Mouse (Mus musculus): ENCODE data around the gene Nsg2. TPM values are rescaled to one million over a fixed set of nuclear protein-coding genes. Genes with fewer than 3 reads are reported as not detected.
A peak's percentile ranks its signal among the peaks of the same experiment; 100 is the strongest.

Nsg2 gene
- polyA plus RNA-seq, 1 experiment from 2014 or later = 39.2 TPM

DNA sequence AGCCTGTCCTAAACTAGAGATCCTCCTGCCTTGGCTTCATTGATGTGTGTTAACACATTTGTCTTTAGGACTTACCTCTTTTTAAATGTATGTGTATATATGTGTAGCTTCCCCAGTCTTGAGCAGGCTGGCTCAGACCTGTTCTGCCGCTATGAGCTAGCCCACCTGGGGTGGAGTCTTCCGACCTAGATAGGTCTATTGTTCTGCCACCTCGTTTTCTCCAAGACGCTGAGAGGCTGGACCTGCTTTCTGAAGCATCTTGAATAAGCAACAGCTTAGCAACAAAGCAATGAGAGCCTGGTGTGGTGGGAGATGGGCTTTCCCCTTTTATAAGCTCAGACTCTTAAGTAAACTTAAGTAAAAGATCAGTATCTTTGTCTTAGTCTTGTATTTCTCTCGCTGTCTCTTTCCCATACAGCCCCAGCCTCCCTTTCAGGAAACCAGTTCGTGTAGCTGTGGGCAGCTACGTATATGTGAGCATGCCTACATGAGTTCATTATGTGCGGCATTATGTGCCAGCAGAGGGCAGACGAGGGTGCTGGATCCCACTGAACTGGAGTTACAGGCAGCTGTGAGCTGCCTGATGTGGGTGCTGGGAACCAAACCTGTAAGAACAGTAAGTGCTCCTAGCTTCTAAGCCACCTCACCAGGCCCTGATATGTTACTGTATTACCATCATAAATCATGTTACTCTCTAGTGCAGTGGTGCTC is 104.3 kb downstream of the Nsg2 start:
- no peak overlapping the region for H3K4me3 ChIP-seq (ENCODE audit: low read depth, low read length)
- H3K27me3 ChIP-seq (ENCODE audit: control insufficient read depth, insufficient read depth, low read length) = no peaks in the 10 kb centered on the region
- no peak for ATAC-seq (ENCODE audit: insufficient read depth, low FRiP score, low TSS enrichment)
- no peaks in the 10 kb centered on the region for H3K9me3 ChIP-seq (ENCODE audit: control insufficient read depth, low read length)
- no peaks in the 10 kb centered on the region for H3K36me3 ChIP-seq (ENCODE audit: control insufficient read depth, insufficient read depth, low read length)
- no peak overlapping the region for H3K9ac ChIP-seq (ENCODE audit: low read length)
- peaks cover 5% of the 10 kb centered on the region for H3K4me1 ChIP-seq (ENCODE audit: control insufficient read depth, insufficient read depth, low read length)
- H3K4me2 ChIP-seq (ENCODE audit: low read depth) = no peak overlapping the region
- no peak for DNase-seq (ENCODE audit: low spot score)
- H3K27ac ChIP-seq (ENCODE audit: low read depth, low read length) = no peak overlapping the region
- 65% methylated on average over 9 of the region's 9 CpGs for WGBS

DNA sequence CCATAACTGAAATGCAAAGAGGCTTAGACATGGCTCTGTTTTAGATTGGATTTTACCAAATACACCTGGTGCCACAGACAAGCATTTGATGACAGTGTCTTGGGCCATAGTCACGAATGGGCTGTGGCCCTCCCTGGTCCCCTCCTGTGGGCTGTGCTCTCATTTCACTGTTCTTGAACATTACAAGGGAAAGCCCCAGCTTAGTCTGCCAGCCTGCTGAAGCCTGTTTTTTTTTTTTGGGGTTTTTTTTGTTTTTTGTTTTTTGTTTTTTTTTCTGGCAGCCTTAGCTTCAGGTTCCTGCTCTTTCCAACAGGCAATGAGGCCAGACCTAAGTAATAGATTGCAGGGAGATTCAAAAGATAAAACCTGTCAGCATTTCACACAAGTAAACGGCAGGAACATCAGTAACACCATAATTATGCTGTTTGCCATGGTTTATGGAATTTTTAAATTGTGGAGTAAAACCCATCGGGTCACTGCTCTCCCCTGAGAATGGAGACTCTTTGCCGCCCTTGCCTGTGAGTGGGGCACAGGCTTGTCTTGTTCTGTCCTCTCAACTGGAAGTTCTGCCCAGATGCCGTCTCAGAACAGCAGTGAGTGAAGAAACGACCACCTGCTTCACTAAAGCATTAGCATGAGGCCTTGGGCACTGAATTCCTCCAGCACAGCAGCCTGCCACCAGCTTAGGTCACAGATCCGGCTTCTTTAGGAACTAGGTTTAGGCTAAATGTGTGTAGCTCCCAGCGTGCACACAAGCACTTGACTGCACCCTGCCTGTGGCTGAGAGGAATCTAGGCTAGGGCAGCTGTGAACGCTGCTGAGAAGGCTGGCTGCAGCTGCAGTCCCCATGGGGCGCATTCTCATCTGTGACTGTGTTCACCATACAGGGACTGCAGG is 105.7 kb downstream of the Nsg2 start:
- peaks cover 2% of the 10 kb centered on the region for H3K4me1 ChIP-seq (ENCODE audit: control insufficient read depth, insufficient read depth, low read length)
- peak; percentile 53; the same call in 1 of the 2 replicates for ATAC-seq (ENCODE audit: insufficient read depth, low FRiP score, low TSS enrichment)
- DNase-seq (ENCODE audit: low spot score) = peak; percentile 53
- H3K4me3 ChIP-seq (ENCODE audit: low read depth, low read length) = no peak overlapping the region
- no peaks in the 10 kb centered on the region for H3K9me3 ChIP-seq (ENCODE audit: control insufficient read depth, low read length)
- H3K4me2 ChIP-seq (ENCODE audit: low read depth) = no peak overlapping the region
- no peak overlapping the region for H3K27ac ChIP-seq (ENCODE audit: low read depth, low read length)
- H3K36me3 ChIP-seq (ENCODE audit: control insufficient read depth, insufficient read depth, low read length) = no peaks in the 10 kb centered on the region
- H3K27me3 ChIP-seq (ENCODE audit: control insufficient read depth, insufficient read depth, low read length) = no peaks in the 10 kb centered on the region
- WGBS = 37% methylated on average over 10 of the region's 10 CpGs
- no peak overlapping the region for H3K9ac ChIP-seq (ENCODE audit: low read length)

DNA sequence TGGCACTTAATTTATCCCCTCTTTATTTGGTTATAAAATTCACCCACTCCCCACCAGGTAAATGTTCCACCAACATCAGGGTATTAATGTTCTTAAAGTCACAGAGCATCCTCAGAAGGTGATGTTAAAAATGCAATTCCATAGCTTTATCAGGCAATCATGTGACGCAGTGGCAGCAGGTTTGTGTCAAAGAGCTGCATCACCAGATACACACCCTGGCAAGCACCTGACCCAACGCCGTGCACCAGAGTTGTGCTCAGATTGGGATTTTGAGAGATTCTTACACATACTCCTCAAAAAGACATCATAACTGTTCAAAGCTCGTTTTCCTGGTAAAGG is 106.4 kb downstream of the Nsg2 start:
- WGBS = 91% methylated on average over 4 of the region's 4 CpGs
- Histone ChIP-seq H3K27me3 (ENCODE audit: control insufficient read depth, insufficient read depth, low read length) (no peaks in the 10 kb centered on the region), H3K4me1 (ENCODE audit: control insufficient read depth, insufficient read depth, low read length) (no peaks in the 10 kb centered on the region)

GRCm38 (mm10) chr11:32108441-32108840 is 108.2 kb downstream of the Nsg2 start:
- H3K4me3 ChIP-seq (ENCODE audit: low read depth, low read length) = no peak overlapping the region
- no peak overlapping the region for H3K9ac ChIP-seq (ENCODE audit: low read length)
- no peak overlapping the region for H3K4me2 ChIP-seq (ENCODE audit: low read depth)
- no peaks in the 10 kb centered on the region for H3K9me3 ChIP-seq (ENCODE audit: control insufficient read depth, low read length)
- 65% methylated on average over 8 of the region's 8 CpGs for WGBS
- no peak overlapping the region for H3K27ac ChIP-seq (ENCODE audit: low read depth, low read length)
- H3K36me3 ChIP-seq (ENCODE audit: control insufficient read depth, insufficient read depth, low read length) = no peaks in the 10 kb centered on the region
- no peak for DNase-seq (ENCODE audit: low spot score)
- ATAC-seq (ENCODE audit: insufficient read depth, low FRiP score, low TSS enrichment) = no peak
- H3K27me3 ChIP-seq (ENCODE audit: control insufficient read depth, insufficient read depth, low read length) = no peaks in the 10 kb centered on the region
- peaks cover 9% of the 10 kb centered on the region for H3K4me1 ChIP-seq (ENCODE audit: control insufficient read depth, insufficient read depth, low read length)

More for the DNA sequence above, 106.4 kb downstream of the Nsg2 start:
- H3K9me3 ChIP-seq (ENCODE audit: control insufficient read depth, low read length) = no peaks in the 10 kb centered on the region
- no peak overlapping the region for H3K27ac ChIP-seq (ENCODE audit: low read depth, low read length)
- no peak overlapping the region for H3K4me3 ChIP-seq (ENCODE audit: low read depth, low read length)
- ATAC-seq (ENCODE audit: insufficient read depth, low FRiP score, low TSS enrichment) (no peak), DNase-seq (ENCODE audit: low spot score) (no peak)
- no peaks in the 10 kb centered on the region for H3K36me3 ChIP-seq (ENCODE audit: control insufficient read depth, insufficient read depth, low read length)
- H3K9ac ChIP-seq (ENCODE audit: low read length) = no peak overlapping the region
- no peak overlapping the region for H3K4me2 ChIP-seq (ENCODE audit: low read depth)

Other genes with a start within 250 kb of the Nsg2 start
- gene Cpeb4, start 128.3 kb upstream of the Nsg2 start, polyA plus RNA-seq (2014; fragmentation: Nextera tagmentation; extraction: Ambion mirVana) = 17.1 and 20.3 TPM in 2 replicates
- 0.27 TPM in 1 of 2 replicates, not detected in the other for gene 4930524B15Rik, start 34.9 kb upstream of the Nsg2 start, polyA plus RNA-seq (2014; fragmentation: Nextera tagmentation; extraction: Ambion mirVana)
- gene Il9r, start 199.8 kb downstream of the Nsg2 start, polyA plus RNA-seq (2014; fragmentation: Nextera tagmentation; extraction: Ambion mirVana) = 0.07 TPM in 1 of 2 replicates, not detected in the other
- gene Snrnp25, start 205.0 kb downstream of the Nsg2 start, polyA plus RNA-seq (2014; fragmentation: Nextera tagmentation; extraction: Ambion mirVana) = 73.4 and 80.3 TPM in 2 replicates
- gene Rhbdf1, start 221.8 kb downstream of the Nsg2 start, polyA plus RNA-seq (2014; fragmentation: Nextera tagmentation; extraction: Ambion mirVana) = 24.6 and 24.7 TPM in 2 replicates
- gene Mpg, start 226.0 kb downstream of the Nsg2 start, polyA plus RNA-seq (2014; fragmentation: Nextera tagmentation; extraction: Ambion mirVana) = 29.4 and 31.2 TPM in 2 replicates